Mouse (Mus musculus): Measurements from ENCODE around the gene Zfp978.

Zfp978 gene

DNA sequence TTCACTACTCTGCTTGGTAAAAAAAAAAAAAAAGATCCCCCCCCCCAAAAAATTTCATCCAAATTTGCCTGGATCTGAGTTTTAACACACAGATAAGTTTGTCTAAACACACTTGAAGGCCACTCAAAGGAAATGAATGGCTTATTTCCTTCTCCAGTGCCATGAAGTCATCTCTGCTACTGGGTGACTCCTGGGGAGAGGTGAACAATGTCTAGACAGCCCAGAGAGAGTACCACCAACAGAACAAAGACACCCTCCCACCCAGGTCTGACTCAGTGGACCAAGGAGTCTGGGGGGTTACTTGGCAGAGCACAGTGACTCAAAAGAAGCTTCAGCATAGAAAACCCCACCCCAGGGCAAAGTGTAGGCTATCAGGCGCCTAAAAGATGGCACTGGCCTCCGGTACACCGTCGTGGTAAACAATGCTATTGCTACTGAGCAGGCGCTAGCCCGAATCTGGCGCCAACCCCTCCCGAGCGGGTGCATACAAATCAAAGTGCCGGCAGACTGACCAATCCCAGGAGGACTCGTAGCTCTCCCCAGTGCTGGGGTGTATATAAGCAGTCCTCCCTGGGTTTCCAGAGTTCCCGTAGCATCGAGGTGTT is 9.6 kb upstream of the Zfp978 start:
- WGBS = 82% methylated on average over 11 of the region's 13 CpGs

DNA sequence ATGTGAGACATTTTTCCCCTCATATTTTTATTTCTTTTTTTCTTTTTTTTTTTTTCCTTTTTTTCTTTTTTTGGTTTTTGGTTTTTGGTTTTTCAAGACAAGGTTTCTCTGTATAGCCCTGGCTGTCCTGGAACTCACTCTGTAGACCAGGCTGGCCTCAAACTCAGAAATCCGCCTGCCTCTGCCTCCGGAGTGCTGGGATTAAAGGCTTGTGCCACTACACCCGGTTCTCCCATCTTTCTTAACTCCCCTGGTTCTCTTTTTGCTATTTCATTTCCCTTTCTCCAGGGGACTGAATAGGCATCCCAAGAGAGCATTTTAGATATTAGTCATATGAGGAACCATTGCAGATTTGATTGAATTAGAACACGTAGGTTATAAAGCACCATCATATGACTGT is 7.5 kb upstream of the Zfp978 start:
- 80% methylated on average over 4 of the region's 4 CpGs for WGBS

GRCm38 (mm10) chr4:147356042-147356441 is 5.1 kb upstream of the Zfp978 start:
- WGBS = no CpG with 5 or more reads among the region's 3 CpGs

- no CpG with 5 or more reads among the region's 2 CpGs for WGBS
These were observed 3.9 kb upstream of the Zfp978 start for GRCm38 (mm10) chr4:147357195-147357594.

DNA sequence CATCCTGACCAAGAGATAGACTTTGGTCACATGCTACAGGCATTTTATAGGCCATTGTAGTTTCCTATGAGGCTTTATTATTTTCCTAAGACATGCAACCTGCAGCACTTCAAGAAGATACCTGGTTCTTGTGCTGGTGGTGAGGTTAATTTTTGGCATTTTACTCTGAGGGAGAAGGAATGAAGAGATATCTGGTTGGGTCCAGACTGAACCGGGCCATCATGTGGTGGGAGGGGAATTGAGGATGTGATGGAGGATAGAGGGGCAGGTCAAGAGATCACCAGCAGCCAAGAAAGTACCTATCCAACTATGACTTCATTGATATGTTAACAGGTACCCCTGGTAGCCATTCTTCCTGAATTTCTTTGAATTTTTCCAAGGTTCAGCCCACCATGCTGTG is 769 bp downstream of the Zfp978 start:
- no CpG with 5 or more reads among the region's 1 CpGs for WGBS

GRCm38 (mm10) chr4:147369564-147369963 is 8.5 kb downstream of the Zfp978 start:
- no CpG with 5 or more reads among the region's 2 CpGs for WGBS

- 84% methylated on average over 4 of the region's 4 CpGs for WGBS
These were observed 22.1 kb downstream of the Zfp978 start for GRCm38 (mm10) chr4:147383199-147383598.

- 91% methylated on average over 3 of the region's 3 CpGs for WGBS
These were observed 36.1 kb downstream of the Zfp978 start for GRCm38 (mm10) chr4:147397201-147397600.

DNA sequence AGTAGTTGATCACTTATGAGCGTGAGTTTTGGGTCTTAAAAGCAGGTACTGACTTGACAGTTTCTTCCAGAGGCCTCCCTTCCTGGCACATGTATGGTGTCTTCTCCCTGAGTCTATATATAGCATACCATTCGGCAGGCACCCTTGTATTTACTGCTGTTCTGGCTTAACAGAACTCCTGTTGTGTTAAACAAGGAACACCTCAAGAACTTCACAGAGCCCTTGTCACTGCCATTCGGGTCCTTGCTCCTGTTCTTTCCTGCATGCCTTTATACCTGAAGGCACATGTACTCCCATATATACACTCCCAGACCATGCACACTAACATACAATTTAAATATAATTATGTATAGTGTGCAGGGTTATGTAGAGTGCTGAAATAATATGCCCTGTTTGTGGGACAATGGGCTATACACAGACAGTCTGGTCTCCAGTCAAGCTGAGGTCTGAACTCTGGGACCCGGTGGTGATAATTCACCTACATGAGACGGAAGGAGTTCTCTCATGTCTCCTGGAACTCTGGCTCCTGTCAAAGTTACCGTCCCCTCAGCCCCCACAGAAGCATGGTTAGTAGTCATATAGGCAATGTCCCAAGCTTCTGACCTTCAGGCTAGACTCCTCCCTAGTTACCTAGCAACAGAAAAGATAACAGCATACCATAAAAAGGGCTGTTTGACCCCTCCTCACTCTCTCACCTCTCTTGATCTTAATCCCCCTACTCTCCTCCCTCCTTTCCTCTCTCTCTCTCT is 37.0 kb downstream of the Zfp978 start:
- 76% methylated on average over 6 of the region's 6 CpGs for WGBS

GRCm38 (mm10) chr4:147398741-147399140 is 37.6 kb downstream of the Zfp978 start:
- 94% methylated on average over 1 of the region's 1 CpGs for WGBS

GRCm38 (mm10) chr4:147399505-147399904 is 38.4 kb downstream of the Zfp978 start:
- 73% methylated on average over 3 of the region's 3 CpGs for WGBS

DNA sequence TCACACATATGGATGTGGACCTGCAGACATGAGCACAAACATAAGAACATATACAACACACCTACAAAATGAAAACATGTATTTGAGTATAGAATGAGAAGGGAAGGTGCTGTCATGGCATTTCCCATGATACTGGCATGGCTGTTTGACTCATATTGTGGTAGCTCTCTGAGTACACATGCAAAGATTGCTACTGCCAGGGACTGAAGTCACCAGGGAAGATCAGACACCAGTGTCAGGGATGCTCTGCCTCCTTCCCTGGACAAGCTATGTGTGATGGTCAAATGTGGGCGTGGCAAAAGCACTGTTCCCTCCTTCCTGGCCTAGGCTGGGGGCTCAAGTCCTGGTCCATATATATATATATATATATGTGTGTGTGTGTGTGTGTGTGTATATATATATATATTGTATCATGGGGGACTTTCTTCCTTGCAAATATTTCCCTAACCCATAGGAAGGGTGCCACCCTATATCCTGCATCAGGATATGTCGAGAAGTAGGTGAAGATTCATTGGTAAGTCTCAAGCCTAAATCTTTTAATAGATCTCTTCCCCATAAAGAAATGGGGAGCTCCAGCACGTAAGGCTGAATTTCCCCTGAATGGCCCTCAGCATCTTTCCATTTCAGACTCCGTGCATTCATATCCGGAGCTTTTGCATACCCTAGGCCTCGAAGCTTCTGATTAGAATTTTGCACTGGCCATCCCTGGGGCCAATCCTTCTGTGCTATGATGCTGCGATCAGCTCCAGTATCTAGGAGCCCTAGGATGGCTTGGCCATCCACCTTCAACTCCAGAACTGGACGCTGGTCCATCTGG is 39.1 kb downstream of the Zfp978 start:
- 82% methylated on average over 8 of the region's 8 CpGs for WGBS

DNA sequence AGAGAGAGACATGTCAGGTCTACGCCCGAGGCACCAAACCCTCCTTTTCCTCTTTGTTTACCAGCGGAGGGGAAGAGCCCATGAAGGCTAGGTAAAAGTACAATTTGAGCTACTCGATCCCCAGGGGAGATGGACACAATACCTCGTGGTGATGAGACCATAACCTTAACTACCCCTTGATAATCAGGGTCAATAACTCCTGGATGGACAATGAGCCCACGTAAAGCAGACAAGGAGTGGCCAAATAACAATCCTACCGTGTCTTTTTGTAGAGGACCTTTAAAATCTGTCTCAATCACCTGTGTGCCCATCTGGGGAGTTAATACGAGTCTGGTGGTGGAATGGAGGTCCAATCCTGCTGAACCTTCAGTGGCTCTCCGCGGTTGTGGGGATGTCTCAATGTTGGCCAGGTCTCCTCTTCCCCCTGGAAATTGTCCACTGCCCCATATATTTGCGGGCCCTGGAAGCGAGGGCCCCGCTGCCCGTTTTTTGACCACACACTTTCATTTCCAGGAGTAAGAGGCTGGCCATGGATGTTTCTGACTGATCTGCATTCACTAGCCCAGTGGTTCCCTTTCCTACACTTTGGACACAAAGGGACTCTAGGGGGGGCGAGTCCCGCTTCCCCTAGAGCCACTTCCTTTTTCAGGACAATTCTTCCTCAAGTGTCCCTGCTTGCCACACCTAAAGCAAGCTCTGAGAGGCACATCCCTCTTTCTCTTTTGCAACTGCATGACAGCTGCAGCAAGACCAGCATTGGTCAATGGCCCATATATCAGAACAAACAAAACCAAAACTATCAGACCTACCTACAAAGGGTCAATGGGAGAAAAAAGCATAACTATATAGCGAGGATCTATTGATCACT is 40.0 kb downstream of the Zfp978 start:
- WGBS = 79% methylated on average over 17 of the region's 17 CpGs

GRCm38 (mm10) chr4:147401736-147402506 is 40.8 kb downstream of the Zfp978 start:
- 83% methylated on average over 17 of the region's 17 CpGs for WGBS

DNA sequence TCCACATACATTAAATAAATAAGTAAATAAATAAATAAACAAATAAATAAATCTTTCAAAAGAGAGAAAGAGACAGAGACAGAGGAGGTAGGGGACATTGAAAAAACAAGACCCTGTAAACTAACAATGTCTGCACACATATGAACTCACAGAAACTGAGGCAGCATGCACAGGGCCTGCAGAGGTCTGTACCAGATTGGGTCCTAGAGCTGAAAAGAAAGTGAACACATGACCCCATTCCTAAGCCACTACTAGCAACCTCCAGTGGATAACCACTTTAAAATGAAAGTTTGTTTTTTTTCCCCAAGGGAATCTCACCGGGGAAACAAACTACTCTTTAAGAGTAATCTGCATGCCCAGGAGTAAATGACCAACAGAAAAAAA is 41.4 kb downstream of the Zfp978 start:
- 22% methylated on average over 1 of the region's 1 CpGs for WGBS

DNA sequence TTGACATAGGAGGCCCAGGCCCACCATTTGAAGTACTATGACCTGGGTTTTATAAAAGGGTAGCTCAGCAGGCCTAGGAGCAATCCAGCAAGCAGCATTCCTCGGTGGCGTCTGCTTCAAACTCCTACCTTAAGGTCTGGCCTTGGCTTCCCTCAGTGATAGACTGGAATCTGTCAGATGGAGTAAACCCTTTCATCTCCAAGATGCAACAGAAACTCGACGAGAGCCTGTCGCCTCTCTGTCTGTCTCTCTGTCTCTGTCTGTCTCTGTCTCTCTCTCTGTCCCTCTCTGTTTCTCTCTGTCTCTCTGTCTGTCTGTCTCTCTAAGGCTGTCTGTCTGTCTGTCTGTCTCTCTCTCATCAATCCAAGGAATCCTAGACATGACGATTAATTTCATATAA is 42.4 kb downstream of the Zfp978 start:
- 89% methylated on average over 6 of the region's 6 CpGs for WGBS

DNA sequence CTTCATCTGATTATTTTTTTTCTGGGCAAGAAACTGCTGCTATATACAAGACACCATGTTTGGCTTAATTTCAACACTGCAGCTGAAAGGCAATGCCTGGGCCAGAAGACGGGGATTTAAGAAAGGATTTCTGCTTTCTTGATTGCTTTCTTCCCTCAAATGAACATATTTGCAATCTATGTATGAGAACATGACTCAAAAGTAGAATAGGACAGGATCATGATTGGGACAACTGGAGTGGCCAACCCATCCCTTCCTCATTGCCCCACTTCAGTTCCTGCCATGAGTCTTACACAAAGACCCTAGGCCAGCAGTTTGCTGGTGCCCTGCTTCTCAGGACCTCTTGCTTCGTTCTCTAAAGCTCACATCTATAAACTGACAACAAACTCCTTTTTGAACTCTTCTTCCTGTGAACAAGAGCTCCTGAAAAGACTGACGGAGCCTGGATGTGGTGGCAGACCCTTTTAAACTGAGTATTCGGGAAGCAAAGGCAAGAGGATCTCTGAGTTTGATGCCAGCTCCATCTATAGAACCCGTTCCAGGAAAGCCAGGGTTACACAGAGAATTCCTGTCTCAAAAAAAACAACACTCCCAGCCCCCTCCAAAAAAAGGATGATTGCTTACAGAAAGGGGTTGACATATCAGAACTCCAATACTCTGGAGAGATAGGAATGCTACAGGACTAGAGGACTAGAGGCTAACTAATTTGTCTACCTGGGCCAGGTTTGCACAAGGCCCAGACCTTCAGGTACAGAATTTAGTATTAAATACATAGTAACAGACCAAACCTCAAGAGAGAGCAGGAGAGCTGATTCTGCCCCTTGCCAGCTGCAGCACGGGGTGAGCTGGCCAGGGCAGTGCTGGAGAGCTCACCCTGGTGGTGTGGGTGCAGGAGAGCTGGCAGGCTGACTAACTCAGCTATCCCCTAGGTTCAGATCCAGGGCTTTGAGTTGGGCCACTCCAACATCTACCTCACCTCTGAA is 43.1 kb downstream of the Zfp978 start:
- 69% methylated on average over 6 of the region's 6 CpGs for WGBS

DNA sequence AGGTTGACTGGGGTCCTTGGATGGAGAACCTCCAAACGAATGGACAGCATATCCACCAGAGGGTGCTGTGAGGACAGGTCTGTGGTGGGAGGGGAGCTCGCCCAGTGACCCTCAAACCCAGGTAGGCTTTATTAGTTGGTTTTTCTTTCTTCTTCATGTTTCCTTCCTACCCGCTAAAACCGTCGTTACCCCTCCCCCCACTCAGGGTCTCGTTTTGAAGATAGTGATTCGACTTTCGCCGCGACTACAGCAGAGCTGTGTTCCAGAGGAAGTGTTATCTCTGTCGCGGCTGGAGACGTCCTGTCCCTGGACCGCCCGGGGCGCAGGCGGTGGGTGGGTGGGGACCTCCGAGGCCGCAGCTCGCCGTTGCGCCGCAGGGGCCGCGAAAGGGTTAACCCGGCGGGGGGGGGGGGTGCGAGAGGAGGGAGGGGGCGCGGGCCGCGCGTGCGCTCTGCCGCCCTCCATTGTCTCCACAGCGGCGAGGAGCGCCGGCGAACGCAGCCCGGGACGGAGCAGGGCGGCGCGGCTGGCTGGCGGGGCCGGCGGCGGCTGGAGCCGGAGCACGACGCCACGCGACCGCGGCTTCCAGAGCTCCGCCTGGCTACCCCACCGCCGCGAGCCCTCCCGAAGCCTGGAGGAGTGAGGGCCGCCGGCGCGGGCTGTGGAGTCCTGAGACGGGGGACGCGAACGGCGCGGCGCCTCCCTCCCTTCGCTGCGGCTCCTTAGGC is 45.8 kb downstream of the Zfp978 start:
- WGBS = 3% methylated on average over 49 of the region's 75 CpGs

GRCm38 (mm10) chr4:147407463-147407822 is 46.3 kb downstream of the Zfp978 start:
- WGBS = 3% methylated on average over 13 of the region's 13 CpGs
